Mouse (Mus musculus) liver, embryonic 16.5 days (tissue): ENCODE results near the gene Hal. TPM values are rescaled to one million over a fixed set of nuclear protein-coding genes. Genes with fewer than 3 reads are reported as not detected.
A peak's percentile ranks its signal among the peaks of the same experiment; 100 is the strongest.

Experiments
- ATAC-seq: fragments of 200-750 bp; cut with Nextera tagmentation; 2 replicates; pipeline ENCODE4 v1.8.0; 2017; ENCODE audit warnings: low read depth, mild to moderate bottlenecking, moderate number of reproducible peaks, moderate library complexity
- H3K27ac ChIP-seq: fragments of 300-500 bp; sonication (generic); 2 replicates; pipeline ENCODE4 v1.5.1; 2014; ENCODE audit warnings: mild to moderate bottlenecking, low read length
- H3K27me3 ChIP-seq: fragments of 300-500 bp; sonication (generic); 2 replicates; pipeline ENCODE4 v1.6.1; 2014; ENCODE audit warnings: low read depth, low read length, mixed read lengths; ENCODE audit not compliant: control insufficient read depth, insufficient read depth
- H3K36me3 ChIP-seq: fragments of 300-500 bp; sonication (generic); 2 replicates; pipeline ENCODE4 v1.6.1; 2014; ENCODE audit warnings: mild to moderate bottlenecking; ENCODE audit not compliant: control insufficient read depth, insufficient read depth
- H3K4me1 ChIP-seq: fragments of 300-500 bp; sonication (generic); 2 replicates; pipeline ENCODE4 v1.6.1; 2014; ENCODE audit warnings: low read depth, low read length, mixed read lengths; ENCODE audit not compliant: control insufficient read depth
- H3K4me2 ChIP-seq: fragments of 300-500 bp; sonication (generic); 2 replicates; pipeline ENCODE4 v1.6.1; 2014; ENCODE audit warnings: low read depth, low read length, mixed read lengths
- H3K4me3 ChIP-seq: fragments of 300-500 bp; sonication (generic); 2 replicates; pipeline ENCODE4 v1.5.1; 2014; ENCODE audit warnings: low read depth, mild to moderate bottlenecking, low read length
- H3K9ac ChIP-seq: fragments of 300-500 bp; sonication (generic); 2 replicates; pipeline ENCODE4 v1.6.1; 2014; ENCODE audit warnings: low read depth, low read length
- H3K9me3 ChIP-seq: fragments of 300-500 bp; sonication (generic); replicated peaks from 2 replicates; pipeline ENCODE4 v1.6.1; 2016; ENCODE audit warnings: low read length; ENCODE audit not compliant: control insufficient read depth
- WGBS: fragments of 180-500 bp; shearing (Covaris S2); extraction: QIAGEN DNeasy Blood & Tissue Kit; methylation state at CpG from one replicate; pipeline ENCODE4 v1.1.7; 2014; ENCODE audit not compliant: insufficient replicate concordance; 5-methylcytosine and 5-hydroxymethylcytosine counted together
- polyA plus RNA-seq: library from polyadenylated mRNA; unstranded; fragments of >200 nt; fragmentation: Nextera tagmentation; extraction: Ambion mirVana; gene quantifications from 2 replicates; pipeline ENCODE4 v1.2.1, GENCODE M21; 2015

The Hal gene
- polyA plus RNA-seq, 1 experiment from 2014 or later: 10.0 TPM

GRCm38 (mm10) chr10:93501346-93501745 is 12.8 kb downstream of the Hal start:
- no peaks in the 10 kb centered on the region for H3K9me3 ChIP-seq
- 64% methylated on average over 10 of the region's 10 CpGs for WGBS
- ATAC-seq: no peak
- H3K4me1 ChIP-seq: no peaks in the 10 kb centered on the region
- no peak overlapping the region for H3K9ac ChIP-seq
- no peak overlapping the region for H3K4me3 ChIP-seq
- H3K36me3 ChIP-seq: no peaks in the 10 kb centered on the region
- no peaks in the 10 kb centered on the region for H3K27me3 ChIP-seq
- H3K27ac ChIP-seq: no peak overlapping the region
- H3K4me2 ChIP-seq: no peak overlapping the region

- no peaks in the 10 kb centered on the region for H3K4me1 ChIP-seq
- no peak overlapping the region for H3K4me2 ChIP-seq
- no peak overlapping the region for H3K9ac ChIP-seq
- WGBS: 70% methylated on average over 7 of the region's 7 CpGs
- no peak for ATAC-seq
- H3K27ac ChIP-seq: no peak overlapping the region
- no peaks in the 10 kb centered on the region for H3K9me3 ChIP-seq
- H3K36me3 ChIP-seq: no peaks in the 10 kb centered on the region
- no peaks in the 10 kb centered on the region for H3K27me3 ChIP-seq
- no peak overlapping the region for H3K4me3 ChIP-seq
These were observed 19.9 kb downstream of the Hal start for GRCm38 (mm10) chr10:93508383-93508970.

- Histone ChIP-seq H3K4me2 (no peak overlapping the region), H3K27ac (no peak overlapping the region), H3K27me3 (no peaks in the 10 kb centered on the region), H3K9ac (no peak overlapping the region), H3K9me3 (no peaks in the 10 kb centered on the region), H3K36me3 (no peaks in the 10 kb centered on the region), H3K4me3 (no peak overlapping the region), H3K4me1 (no peaks in the 10 kb centered on the region)
- WGBS: 62% methylated on average over 15 of the region's 15 CpGs
- no peak for ATAC-seq
These were observed 21.1 kb downstream of the Hal start for GRCm38 (mm10) chr10:93509532-93510153.

- Histone ChIP-seq H3K4me1 (no peaks in the 10 kb centered on the region), H3K36me3 (no peaks in the 10 kb centered on the region), H3K4me3 (no peak overlapping the region), H3K9ac (no peak overlapping the region), H3K4me2 (no peak overlapping the region), H3K9me3 (no peaks in the 10 kb centered on the region), H3K27ac (no peak overlapping the region), H3K27me3 (no peaks in the 10 kb centered on the region)
- WGBS: 23% methylated on average over 1 of the region's 1 CpGs
- ATAC-seq: no peak
These were observed 26.9 kb downstream of the Hal start for GRCm38 (mm10) chr10:93515419-93515818.

GRCm38 (mm10) chr10:93515927-93516326 is 27.4 kb downstream of the Hal start:
- ATAC-seq: peak; percentile 50
- Histone ChIP-seq H3K36me3 (no peaks in the 10 kb centered on the region), H3K9me3 (no peaks in the 10 kb centered on the region), H3K27ac (peak overlapping the region; percentile 57), H3K9ac (no peak overlapping the region), H3K4me2 (no peak overlapping the region), H3K4me1 (no peaks in the 10 kb centered on the region), H3K4me3 (no peak overlapping the region), H3K27me3 (no peaks in the 10 kb centered on the region)
- 63% methylated on average over 12 of the region's 12 CpGs for WGBS

- Histone ChIP-seq H3K4me1 (no peaks in the 10 kb centered on the region), H3K9me3 (no peaks in the 10 kb centered on the region), H3K4me2 (no peak overlapping the region), H3K36me3 (no peaks in the 10 kb centered on the region), H3K4me3 (no peak overlapping the region), H3K27me3 (no peaks in the 10 kb centered on the region), H3K27ac (0 out of 2 replicates have a peak overlapping the region, but pooled peaks have one; percentile 47), H3K9ac (no peak overlapping the region)
- WGBS: 28% methylated on average over 4 of the region's 4 CpGs
- ATAC-seq: peak; percentile 89
These were observed 29.2 kb downstream of the Hal start for GRCm38 (mm10) chr10:93517754-93518153.

GRCm38 (mm10) chr10:93518186-93518585 is 29.6 kb downstream of the Hal start:
- no peak overlapping the region for H3K4me3 ChIP-seq
- no peaks in the 10 kb centered on the region for H3K4me1 ChIP-seq
- no peaks in the 10 kb centered on the region for H3K9me3 ChIP-seq
- 0 out of 2 replicates have a peak overlapping the region, but pooled peaks have one; percentile 47 for H3K27ac ChIP-seq
- no peaks in the 10 kb centered on the region for H3K36me3 ChIP-seq
- H3K9ac ChIP-seq: no peak overlapping the region
- H3K4me2 ChIP-seq: no peak overlapping the region
- no peaks in the 10 kb centered on the region for H3K27me3 ChIP-seq
- 51% methylated on average over 4 of the region's 4 CpGs for WGBS
- no peak for ATAC-seq

GRCm38 (mm10) chr10:93518620-93519019 is 30.1 kb downstream of the Hal start:
- 55% methylated on average over 2 of the region's 2 CpGs for WGBS
- Histone ChIP-seq H3K9ac (no peak overlapping the region), H3K4me2 (no peak overlapping the region), H3K36me3 (no peaks in the 10 kb centered on the region), H3K4me3 (no peak overlapping the region), H3K27ac (no peak overlapping the region), H3K9me3 (no peaks in the 10 kb centered on the region), H3K4me1 (no peaks in the 10 kb centered on the region), H3K27me3 (no peaks in the 10 kb centered on the region)
- no peak for ATAC-seq

GRCm38 (mm10) chr10:93519159-93519558 is 30.6 kb downstream of the Hal start:
- H3K36me3 ChIP-seq: no peaks in the 10 kb centered on the region
- H3K27me3 ChIP-seq: no peaks in the 10 kb centered on the region
- H3K4me3 ChIP-seq: no peak overlapping the region
- H3K9ac ChIP-seq: no peak overlapping the region
- no peak for ATAC-seq
- no peak overlapping the region for H3K27ac ChIP-seq
- WGBS: 72% methylated on average over 8 of the region's 8 CpGs
- no peaks in the 10 kb centered on the region for H3K4me1 ChIP-seq
- H3K4me2 ChIP-seq: no peak overlapping the region
- H3K9me3 ChIP-seq: no peaks in the 10 kb centered on the region
